Comparison of ENCODE assay signal across 20 mouse cellular contexts in the genomic region with DNA sequence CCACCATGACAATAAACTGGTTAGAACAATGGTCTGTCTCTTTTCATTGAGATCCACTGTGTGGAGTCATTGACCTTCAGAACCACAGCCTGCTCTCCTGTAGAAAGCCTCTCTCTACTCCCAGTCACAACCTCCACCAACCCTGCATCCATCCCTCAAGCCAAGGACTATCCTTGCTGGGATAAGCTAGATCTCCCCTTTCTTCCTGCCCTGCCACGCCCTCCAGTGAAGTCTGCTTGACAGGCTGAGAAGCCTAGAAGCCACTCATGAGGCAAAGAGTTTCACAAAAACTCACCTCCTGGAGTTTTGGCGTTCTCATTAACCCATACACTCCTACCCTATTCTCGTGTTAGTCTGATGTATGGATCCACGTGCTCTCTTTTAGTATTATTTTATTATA.
DNase-seq lines count a peak whose midpoint lies in the region; ATAC-seq and TF ChIP-seq lines count a peak whose summit lies in the region.
"Had no signal": no experiment of that assay in that cellular context is flagged by ENCODE, and none has a peak within 500 bp of the region (broad histone marks: within the 10 kb centered on the region; RNA-seq: fewer than 3 reads in every experiment).

No protein-coding gene starts in this region.

- intact Hi-C loops in left cerebral cortex, postnatal 4 days (cut with DNase I): no loop called here

- peak; percentile 54 for DNase-seq in midbrain, embryonic 11.5 days (ENCODE audit: low spot score, missing footprints)
- DNase-seq in midbrain, postnatal 0 days (ENCODE audit: low spot score): no peak
- DNase-seq in ES-CJ7 (ENCODE audit: low read depth, low spot score): peak; percentile 49
- peak; percentile 46 for DNase-seq in WW6 (ENCODE audit: low read depth, low spot score)
- no peak for DNase-seq in urinary bladder, postnatal 25 days (ENCODE audit: low spot score)
- no peak for DNase-seq in urinary bladder, adult 18-20 months (ENCODE audit: low spot score in 2 of 2)
- no peak for DNase-seq in left cerebral cortex, postnatal 4 days
- DNase-seq: adrenal gland, adult 8-10 months; adrenal gland, postnatal 14 days; adrenal gland, postnatal 36 days; cerebellum, adult 11-12 months; cerebellum, adult 2 months; cerebellum, adult 9-10 months; cerebellum, postnatal 25 days; forebrain, postnatal 0 days had no signal

- no peak overlapping the region for H3K27ac ChIP-seq in midbrain, embryonic 11.5 days (ENCODE audit: low read depth, low read length)
- no peak overlapping the region for H3K27ac ChIP-seq in midbrain, postnatal 0 days (ENCODE audit: low read depth, low read length)
- H3K27ac ChIP-seq: embryonic facial prominence, embryonic 10.5 days; embryonic facial prominence, embryonic 12.5 days; forebrain, embryonic 13.5 days; forebrain, embryonic 15.5 days had no signal

- no peak overlapping the region for H3K4me3 ChIP-seq in midbrain, embryonic 11.5 days (ENCODE audit: low read depth, low read length)
- H3K4me3 ChIP-seq in midbrain, postnatal 0 days (ENCODE audit: low read depth, low read length): no peak overlapping the region
- H3K4me3 ChIP-seq: embryonic facial prominence, embryonic 10.5 days; embryonic facial prominence, embryonic 12.5 days; forebrain, embryonic 13.5 days; forebrain, embryonic 15.5 days had no signal

- H3K36me3 ChIP-seq in midbrain, embryonic 11.5 days (ENCODE audit: control insufficient read depth, insufficient read depth, low read length): no peaks in the 10 kb centered on the region
- no peaks in the 10 kb centered on the region for H3K36me3 ChIP-seq in midbrain, postnatal 0 days (ENCODE audit: insufficient read depth, low read length)
- H3K36me3 ChIP-seq: embryonic facial prominence, embryonic 10.5 days; embryonic facial prominence, embryonic 12.5 days; forebrain, embryonic 15.5 days had no signal

- no peaks in the 10 kb centered on the region for H3K4me1 ChIP-seq in midbrain, embryonic 11.5 days (ENCODE audit: control insufficient read depth, insufficient read depth, low read length)
- no peaks in the 10 kb centered on the region for H3K4me1 ChIP-seq in midbrain, postnatal 0 days (ENCODE audit: insufficient read depth, low read length)
- H3K4me1 ChIP-seq: embryonic facial prominence, embryonic 10.5 days; embryonic facial prominence, embryonic 12.5 days; forebrain, embryonic 13.5 days; forebrain, embryonic 15.5 days had no signal

- no peak overlapping the region for H3K4me2 ChIP-seq in midbrain, embryonic 11.5 days
- H3K4me2 ChIP-seq in midbrain, postnatal 0 days (ENCODE audit: low read depth, low read length, poor library complexity, severe bottlenecking): no peak overlapping the region
- H3K4me2 ChIP-seq: embryonic facial prominence, embryonic 12.5 days; forebrain, embryonic 13.5 days; forebrain, embryonic 15.5 days had no signal

- H3K27me3 ChIP-seq in midbrain, embryonic 11.5 days (ENCODE audit: control insufficient read depth, insufficient read depth, low read length): no peaks in the 10 kb centered on the region
- no peaks in the 10 kb centered on the region for H3K27me3 ChIP-seq in midbrain, postnatal 0 days (ENCODE audit: insufficient read depth, low read length)
- H3K27me3 ChIP-seq: embryonic facial prominence, embryonic 12.5 days; forebrain, embryonic 13.5 days; forebrain, embryonic 15.5 days had no signal

- H3K9me3 ChIP-seq in midbrain, embryonic 11.5 days (ENCODE audit: control insufficient read depth, low read length): no peaks in the 10 kb centered on the region
- H3K9me3 ChIP-seq in midbrain, postnatal 0 days (ENCODE audit: low read length): no peaks in the 10 kb centered on the region
- H3K9me3 ChIP-seq: embryonic facial prominence, embryonic 10.5 days; embryonic facial prominence, embryonic 12.5 days; forebrain, embryonic 13.5 days; forebrain, embryonic 15.5 days had no signal

- TF ChIP-seq CTCF in midbrain, postnatal 0 days (IDR thresholded peaks at IDR 0.05): no peak

- no peak overlapping the region for H3K9ac ChIP-seq in midbrain, embryonic 11.5 days (ENCODE audit: low read length)
- no peak overlapping the region for H3K9ac ChIP-seq in midbrain, postnatal 0 days (replicated peaks; ENCODE audit: low read length, poor library complexity, severe bottlenecking)
- H3K9ac ChIP-seq: embryonic facial prominence, embryonic 12.5 days; forebrain, embryonic 13.5 days; forebrain, embryonic 15.5 days; forebrain, postnatal 0 days had no signal

- WGBS in midbrain, embryonic 11.5 days: 19% methylated on average over 4 of the region's 4 CpGs
- 21% methylated on average over 4 of the region's 4 CpGs for WGBS in midbrain, postnatal 0 days

- no peak for ATAC-seq in midbrain, embryonic 11.5 days (ENCODE audit: low FRiP score)
- ATAC-seq in midbrain, postnatal 0 days (ENCODE audit: low FRiP score): no peak
- ATAC-seq: activated CD4-positive, CD25-positive, alpha-beta regulatory T cell, adult 4 months; forebrain, embryonic 13.5 days; forebrain, embryonic 15.5 days; forebrain, postnatal 0 days had no signal

Comparison
In these comparisons a context has a peak if more than half of its experiments do, and no peak if none do; other contexts are left out.
1. DNase-seq: peak in midbrain, embryonic 11.5 days (single experiment), ES-CJ7 (single experiment) and WW6 (single experiment); none in midbrain, postnatal 0 days (single experiment), urinary bladder, postnatal 25 days (single experiment), urinary bladder, adult 18-20 months (0 of 2) and left cerebral cortex, postnatal 4 days (single experiment).